Mouse (Mus musculus) spleen, postnatal 36 days (tissue): ENCODE results near the gene Fscn1.

Source experiments
- DNase-seq, 2 experiments: peaks; one replicate each; pipeline ENCODE4 v3.0.0; 2022; ENCODE audit warnings: low spot score in 2 of 2, mixed read lengths in 1 of 2

Fscn1 gene

GRCm38 (mm10) chr5:142935642-142936335 lies 24.4 kb upstream of the Fscn1 start:
- DNase-seq = peak; percentile 61 to 75

- peak; percentile 63 to 77 for DNase-seq
Observed at GRCm38 (mm10) chr5:142936336-142936719, 23.8 kb upstream of the Fscn1 start.

GRCm38 (mm10) chr5:142937956-142938727 lies 22.0 kb upstream of the Fscn1 start:
- peak in 1 of 2 experiments; percentile 58 for DNase-seq

GRCm38 (mm10) chr5:142940393-142940792 lies 19.8 kb upstream of the Fscn1 start:
- DNase-seq = no peak

- DNase-seq = no peak
Observed at GRCm38 (mm10) chr5:142944979-142945682, 15.0 kb upstream of the Fscn1 start.

GRCm38 (mm10) chr5:142947460-142947859 lies 12.7 kb upstream of the Fscn1 start:
- no peak for DNase-seq

GRCm38 (mm10) chr5:142949580-142949979 lies 10.6 kb upstream of the Fscn1 start:
- no peak for DNase-seq

- DNase-seq = no peak
Observed at GRCm38 (mm10) chr5:142950405-142950804, 9.7 kb upstream of the Fscn1 start.

- no peak for DNase-seq
Observed at GRCm38 (mm10) chr5:142953641-142954040, 6.5 kb upstream of the Fscn1 start.

- DNase-seq = no peak
Observed at GRCm38 (mm10) chr5:142956956-142957703, 3.0 kb upstream of the Fscn1 start.

GRCm38 (mm10) chr5:142958464-142958863 lies 1.7 kb upstream of the Fscn1 start:
- DNase-seq = no peak

GRCm38 (mm10) chr5:142959156-142959555 lies 987 bp upstream of the Fscn1 start:
- no peak for DNase-seq

- DNase-seq = no peak
Observed at GRCm38 (mm10) chr5:142960775-142961271, 680 bp downstream of the Fscn1 start.

GRCm38 (mm10) chr5:142961398-142961880 lies 1.3 kb downstream of the Fscn1 start:
- no peak for DNase-seq

GRCm38 (mm10) chr5:142961881-142962443 lies 1.8 kb downstream of the Fscn1 start:
- DNase-seq = no peak

- DNase-seq = no peak
Observed at GRCm38 (mm10) chr5:142962444-142962961, 2.4 kb downstream of the Fscn1 start.

- DNase-seq = no peak
Observed at GRCm38 (mm10) chr5:142963003-142963704, 3.0 kb downstream of the Fscn1 start.

- DNase-seq = no peak
Observed at GRCm38 (mm10) chr5:142963705-142964494, 3.8 kb downstream of the Fscn1 start.

GRCm38 (mm10) chr5:142964650-142965049 lies 4.5 kb downstream of the Fscn1 start:
- no peak for DNase-seq
